Mouse (Mus musculus) liver, embryonic 15.5 days (tissue): ENCODE data around the gene Casc3. TPM values are rescaled to one million over a fixed set of nuclear protein-coding genes. Genes with fewer than 3 reads are reported as not detected.

Source experiments
- ATAC-seq: fragments of 200-750 bp; cut with Nextera tagmentation; 2 replicates; pipeline ENCODE4 v1.8.0; 2017; ENCODE audit warnings: moderate number of reproducible peaks, mild to moderate bottlenecking, moderate library complexity; ENCODE audit not compliant: insufficient read depth
- H3K27ac ChIP-seq: fragments of 300-500 bp; sonication (generic); replicated peaks from 2 replicates; pipeline ENCODE4 v1.5.1; 2015; ENCODE audit warnings: mild to moderate bottlenecking, inconsistent platforms
- H3K27me3 ChIP-seq: fragments of 300-500 bp; sonication (generic); 2 replicates; pipeline ENCODE4 v1.6.1; 2015; ENCODE audit warnings: mild to moderate bottlenecking, inconsistent platforms
- H3K36me3 ChIP-seq: fragments of 300-500 bp; sonication (generic); replicated peaks from 2 replicates; pipeline ENCODE4 v1.6.1; 2015; ENCODE audit warnings: moderate library complexity, mild to moderate bottlenecking, inconsistent platforms
- H3K4me1 ChIP-seq: fragments of 300-500 bp; sonication (generic); replicated peaks from 2 replicates; pipeline ENCODE4 v1.6.1; 2015; ENCODE audit warnings: inconsistent platforms
- H3K4me2 ChIP-seq: fragments of 300-500 bp; sonication (generic); 2 replicates; pipeline ENCODE4 v1.6.1; 2015; ENCODE audit warnings: moderate library complexity, mild to moderate bottlenecking, inconsistent platforms
- H3K4me3 ChIP-seq: fragments of 300-500 bp; sonication (generic); replicated peaks from 2 replicates; pipeline ENCODE4 v1.5.1; 2015; ENCODE audit warnings: mild to moderate bottlenecking, inconsistent platforms
- H3K9ac ChIP-seq: fragments of 300-500 bp; sonication (generic); 2 replicates; pipeline ENCODE4 v1.6.1; 2015; ENCODE audit warnings: moderate library complexity, mild to moderate bottlenecking, inconsistent platforms
- H3K9me3 ChIP-seq: fragments of 300-500 bp; sonication (generic); replicated peaks from 2 replicates; pipeline ENCODE4 v1.6.1; 2016; ENCODE audit warnings: inconsistent platforms
- whole genome bisulfite sequencing: fragments of 180-500 bp; shearing (Covaris S2); methylation state at CpG from one replicate; pipeline ENCODE4 v1.1.7; 2015; ENCODE audit warnings: mixed read lengths; ENCODE audit not compliant: insufficient replicate concordance; 5-methylcytosine and 5-hydroxymethylcytosine counted together
- polyA plus RNA-seq: library from polyadenylated mRNA; unstranded; fragments of >200 nt; fragmentation: Nextera tagmentation; extraction: Ambion mirVana; gene quantifications from 2 replicates; pipeline ENCODE4 v1.2.1, GENCODE M21; 2015

The Casc3 gene
- polyA plus RNA-seq, 1 experiment from 2014 or later, result 14.4 TPM

DNA sequence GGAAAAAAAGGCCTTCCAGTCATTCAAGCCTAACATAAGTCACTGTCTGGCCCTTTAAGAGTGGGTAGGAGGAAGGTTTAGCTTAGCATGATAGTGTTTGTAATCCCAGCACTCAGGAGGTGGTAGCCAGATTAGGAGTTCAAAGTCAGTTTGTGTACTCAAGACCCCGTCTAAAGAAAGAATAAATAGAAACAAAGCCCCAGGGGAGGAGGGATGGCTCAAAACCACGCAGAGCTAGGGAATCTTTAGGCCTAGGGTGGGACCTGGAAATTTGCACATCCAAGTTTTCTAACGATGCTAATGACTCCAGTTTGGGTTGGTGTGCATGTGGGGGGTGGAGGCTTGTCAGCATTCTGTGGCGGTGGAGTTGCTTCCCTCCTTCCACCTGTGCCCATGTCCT is 12.6 kb upstream of the Casc3 start:
- H3K4me3 ChIP-seq, result no peak overlapping the region
- no peak overlapping the region for H3K27ac ChIP-seq
- ATAC-seq, result no peak
- peaks cover 85% of the 10 kb centered on the region for H3K4me1 ChIP-seq
- H3K4me2 ChIP-seq, result no peak overlapping the region
- H3K9ac ChIP-seq, result no peak overlapping the region
- WGBS, result 40% methylated on average over 4 of the region's 4 CpGs
- no peaks in the 10 kb centered on the region for H3K27me3 ChIP-seq
- H3K9me3 ChIP-seq, result no peaks in the 10 kb centered on the region
- H3K36me3 ChIP-seq, result no peaks in the 10 kb centered on the region

GRCm38 (mm10) chr11:98794469-98795014 is 10.2 kb upstream of the Casc3 start:
- WGBS, result under 1% methylated on average over 28 of the region's 30 CpGs
- peak; percentile 63 for ATAC-seq
- H3K4me1 ChIP-seq, result peaks cover 86% of the 10 kb centered on the region

GRCm38 (mm10) chr11:98795015-98795713 is 9.5 kb upstream of the Casc3 start, which contains the start of gene Msl1:
Gene Msl1, plus strand, starts transcription at chr11:98795516.
- Histone ChIP-seq H3K9me3 (no peaks in the 10 kb centered on the region), H3K36me3 (peaks cover 18% of the 10 kb centered on the region), H3K4me3 (peak within 1 kb of the TSS; percentile 94), H3K27me3 (no peaks in the 10 kb centered on the region), H3K4me2 (peak within 1 kb of the TSS; percentile 99), H3K9ac (peak within 1 kb of the TSS; percentile 99), H3K4me1 (peaks cover 80% of the 10 kb centered on the region), H3K27ac (peak within 1 kb of the TSS; percentile 98)
- WGBS, result under 1% methylated on average over 64 of the region's 89 CpGs
- ATAC-seq, result peak; percentile 73

More at GRCm38 (mm10) chr11:98794469-98795014, 10.2 kb upstream of the Casc3 start:
- Histone ChIP-seq H3K27ac (peak overlapping the region; percentile 98), H3K9ac (peak overlapping the region; percentile 99), H3K9me3 (no peaks in the 10 kb centered on the region), H3K4me2 (peak overlapping the region; percentile 99), H3K36me3 (peaks cover 12% of the 10 kb centered on the region), H3K27me3 (no peaks in the 10 kb centered on the region), H3K4me3 (peak overlapping the region; percentile 94)

- Histone ChIP-seq H3K27me3 (no peaks in the 10 kb centered on the region), H3K9ac (peak overlapping the region; percentile 99), H3K4me3 (peak overlapping the region; percentile 94), H3K9me3 (no peaks in the 10 kb centered on the region), H3K4me1 (peaks cover 73% of the 10 kb centered on the region), H3K36me3 (peaks cover 26% of the 10 kb centered on the region), H3K4me2 (peak overlapping the region; percentile 99), H3K27ac (peak overlapping the region; percentile 98)
- WGBS, result under 1% methylated on average over 73 of the region's 74 CpGs
- peak; percentile 62 for ATAC-seq
Measured at GRCm38 (mm10) chr11:98795714-98796514, 8.8 kb upstream of the Casc3 start.

DNA sequence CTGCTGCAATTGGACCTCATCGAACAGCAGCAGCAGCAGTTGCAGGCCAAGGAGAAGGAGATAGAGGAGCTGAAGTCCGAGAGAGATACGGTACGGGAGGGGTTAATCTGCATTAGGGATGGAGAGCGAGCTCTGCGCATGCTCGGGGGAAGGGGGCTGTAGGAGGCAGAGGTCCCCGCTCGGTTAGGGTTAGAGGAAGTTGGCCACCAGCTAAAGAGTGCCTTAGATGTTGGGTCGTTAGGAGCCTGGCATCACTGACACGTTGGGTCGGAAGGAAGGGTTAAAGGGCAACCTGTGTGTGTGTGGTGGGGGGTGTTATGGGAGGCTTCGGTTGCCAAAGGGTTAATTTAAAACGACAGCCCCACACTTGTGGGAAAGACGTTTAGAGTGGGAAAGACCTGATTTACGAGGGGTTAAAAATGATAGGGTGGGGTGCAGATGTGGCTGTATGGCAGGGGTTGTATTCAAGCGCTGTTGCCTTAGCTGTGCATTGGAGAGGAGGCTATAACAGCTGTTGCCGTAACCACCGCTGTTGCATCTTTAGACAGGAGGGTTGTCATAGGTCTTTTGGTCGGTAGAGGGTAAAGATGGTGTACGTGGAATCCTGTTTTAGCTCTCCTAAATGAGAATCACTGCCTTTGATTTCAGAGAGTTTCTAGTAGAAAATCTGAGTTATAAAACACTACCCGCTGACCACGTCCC is 8.0 kb upstream of the Casc3 start:
- Histone ChIP-seq H3K4me3 (peak overlapping the region; percentile 94), H3K9ac (peak overlapping the region; percentile 99), H3K27me3 (no peaks in the 10 kb centered on the region), H3K27ac (peak overlapping the region; percentile 98), H3K4me1 (peaks cover 66% of the 10 kb centered on the region), H3K4me2 (peak overlapping the region; percentile 99), H3K9me3 (no peaks in the 10 kb centered on the region), H3K36me3 (peaks cover 33% of the 10 kb centered on the region)
- ATAC-seq, result no peak
- 4% methylated on average over 23 of the region's 23 CpGs for WGBS

DNA sequence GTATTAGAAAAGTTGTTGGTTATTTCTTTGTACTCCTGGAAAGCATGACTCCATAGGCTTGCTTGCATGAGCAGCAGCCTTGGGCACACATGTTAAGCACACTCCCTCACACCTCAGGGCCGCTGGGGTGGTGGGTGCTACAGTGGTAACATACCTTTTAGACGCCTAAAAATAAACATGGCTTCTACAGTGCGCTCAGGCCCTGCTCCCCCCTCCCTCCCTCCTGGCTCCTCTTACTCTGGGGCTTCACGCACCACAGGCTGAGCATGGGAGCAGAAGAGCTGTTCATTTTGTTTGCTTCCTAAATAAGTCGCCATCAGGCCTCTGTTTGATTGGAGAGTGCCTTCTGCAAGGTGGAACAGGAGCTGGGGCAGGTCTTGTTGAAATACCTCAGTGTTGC is 7.4 kb upstream of the Casc3 start:
- H3K4me1 ChIP-seq, result peaks cover 59% of the 10 kb centered on the region

DNA sequence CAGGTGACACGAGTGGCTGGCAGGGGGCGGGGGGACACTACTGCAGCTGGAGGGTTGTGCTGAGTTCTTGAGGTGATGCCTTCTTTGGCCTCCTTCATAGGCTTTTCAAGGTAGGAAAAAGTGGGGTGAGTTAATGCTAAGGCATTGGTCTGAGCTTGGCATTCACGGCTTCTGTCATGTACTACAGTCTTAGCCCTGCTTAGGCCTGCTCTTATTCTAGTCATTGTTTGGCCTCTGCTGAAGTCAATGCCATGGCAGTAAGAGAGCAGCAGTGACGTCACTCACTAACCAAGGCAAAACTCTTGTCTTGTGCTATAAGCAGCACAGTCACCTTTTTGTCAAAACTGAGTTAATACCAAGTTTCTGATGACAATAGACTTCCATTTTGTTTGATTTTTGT is 6.8 kb upstream of the Casc3 start:
- peak overlapping the region; percentile 94 for H3K4me3 ChIP-seq
- H3K36me3 ChIP-seq, result peaks cover 46% of the 10 kb centered on the region
- no peak overlapping the region for H3K27ac ChIP-seq
- WGBS, result 66% methylated on average over 4 of the region's 4 CpGs
- peak overlapping the region; percentile 99 for H3K4me2 ChIP-seq
- H3K27me3 ChIP-seq, result no peaks in the 10 kb centered on the region
- peaks cover 53% of the 10 kb centered on the region for H3K4me1 ChIP-seq
- no peak for ATAC-seq
- no peak overlapping the region for H3K9ac ChIP-seq
- H3K9me3 ChIP-seq, result no peaks in the 10 kb centered on the region

More for the DNA sequence above, 7.4 kb upstream of the Casc3 start:
- Histone ChIP-seq H3K9me3 (no peaks in the 10 kb centered on the region), H3K27ac (no peak overlapping the region; the same call in 1 of the 2 replicates), H3K4me3 (peak overlapping the region; percentile 94), H3K27me3 (no peaks in the 10 kb centered on the region), H3K4me2 (peak overlapping the region; percentile 99), H3K36me3 (peaks cover 40% of the 10 kb centered on the region), H3K9ac (peak overlapping the region; percentile 99)
- 17% methylated on average over 5 of the region's 5 CpGs for WGBS
- ATAC-seq, result no peak

GRCm38 (mm10) chr11:98808417-98808816 is 3.7 kb downstream of the Casc3 start:
- Histone ChIP-seq H3K27me3 (no peaks in the 10 kb centered on the region), H3K9me3 (no peaks in the 10 kb centered on the region), H3K9ac (no peak overlapping the region), H3K36me3 (peaks cover 66% of the 10 kb centered on the region), H3K4me1 (peaks cover 29% of the 10 kb centered on the region), H3K27ac (peak overlapping the region; percentile 79), H3K4me3 (peak overlapping the region; percentile 89; the same call in 1 of the 2 replicates), H3K4me2 (peak overlapping the region; percentile 75; the same call in 1 of the 2 replicates)
- WGBS, result 79% methylated on average over 2 of the region's 2 CpGs
- no peak for ATAC-seq

DNA sequence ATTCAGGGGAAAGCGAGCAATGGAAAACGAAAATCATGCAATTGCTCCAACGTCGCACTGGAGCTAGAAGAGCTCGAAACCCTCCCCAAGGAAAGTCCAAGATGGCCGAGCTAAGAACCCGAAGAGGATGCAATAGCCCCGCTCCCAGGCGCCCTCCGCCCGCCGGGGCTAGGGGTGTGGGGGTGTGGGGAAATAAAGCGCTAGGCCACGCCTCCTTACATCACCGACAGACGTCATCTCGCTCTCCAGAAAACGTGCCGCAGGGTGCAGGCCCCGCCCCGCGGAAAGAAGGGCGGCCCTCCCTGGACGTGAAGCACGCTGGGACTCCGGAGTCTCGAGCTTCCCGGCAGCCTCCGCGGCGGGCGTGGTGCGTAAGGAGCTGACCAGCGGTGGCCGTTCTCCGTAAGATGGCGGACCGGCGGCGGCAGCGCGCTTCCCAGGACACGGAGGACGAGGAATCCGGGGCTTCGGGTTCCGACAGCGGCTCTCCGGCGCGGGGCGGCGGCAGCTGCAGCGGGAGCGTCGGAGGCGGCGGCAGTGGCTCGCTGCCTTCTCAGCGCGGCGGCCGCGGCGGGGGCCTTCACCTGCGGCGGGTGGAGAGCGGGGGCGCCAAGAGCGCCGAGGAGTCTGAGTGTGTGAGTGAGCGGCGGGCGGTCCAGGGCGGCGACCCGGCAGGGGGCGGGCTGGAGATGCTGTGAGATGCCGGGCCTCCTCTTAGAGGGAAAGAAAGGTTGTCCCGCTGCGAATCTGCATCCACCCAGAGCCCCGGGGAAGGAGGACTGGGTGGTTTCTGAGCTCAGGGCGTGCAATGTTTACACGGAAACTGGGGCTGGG is 5.0 kb downstream of the Casc3 start:
- Histone ChIP-seq H3K27me3 (no peaks in the 10 kb centered on the region), H3K9ac (peak overlapping the region; percentile 89), H3K4me2 (peak overlapping the region; percentile 75), H3K9me3 (no peaks in the 10 kb centered on the region), H3K36me3 (peaks cover 65% of the 10 kb centered on the region), H3K4me3 (peak overlapping the region; percentile 89), H3K4me1 (peaks cover 29% of the 10 kb centered on the region), H3K27ac (peak overlapping the region; percentile 97)
- ATAC-seq, result peak; percentile 99
- WGBS, result under 1% methylated on average over 81 of the region's 84 CpGs

GRCm38 (mm10) chr11:98810686-98811085 is 6.0 kb downstream of the Casc3 start:
- peak overlapping the region; percentile 89 for H3K9ac ChIP-seq
- no peak for ATAC-seq
- WGBS, result 63% methylated on average over 7 of the region's 7 CpGs
- H3K36me3 ChIP-seq, result peaks cover 64% of the 10 kb centered on the region
- H3K27ac ChIP-seq, result peak overlapping the region; percentile 97
- no peaks in the 10 kb centered on the region for H3K9me3 ChIP-seq
- H3K4me2 ChIP-seq, result peak overlapping the region; percentile 75
- peaks cover 29% of the 10 kb centered on the region for H3K4me1 ChIP-seq
- peak overlapping the region; percentile 89 for H3K4me3 ChIP-seq
- H3K27me3 ChIP-seq, result no peaks in the 10 kb centered on the region
